Mouse (Mus musculus) forebrain, postnatal 0 days (tissue): ENCODE data around the gene Olfr503. TPM values are rescaled to one million over a fixed set of nuclear protein-coding genes. Genes with fewer than 3 reads are reported as not detected.
"Not testable (repeated sequence)": the region's sequence is repeated elsewhere in the genome, so short reads cannot be mapped to it uniquely, and the experiment has no call there.

ENCODE experiments used
- ATAC-seq: fragments of 200-750 bp; cut with Nextera tagmentation; 2 replicates; pipeline ENCODE4 v1.8.0; 2017; ENCODE audit warnings: mild to moderate bottlenecking, moderate library complexity
- DNase-seq: peaks from one replicate; pipeline ENCODE4 v3.0.0-alpha.2; 2015
- H3K27ac ChIP-seq: fragments of 300-500 bp; sonication (generic); 2 replicates; pipeline ENCODE4 v1.5.1; 2014; ENCODE audit warnings: low read depth, mild to moderate bottlenecking, antibody characterized with exemption, low read length, moderate library complexity, mixed read lengths
- H3K27me3 ChIP-seq: fragments of 300-500 bp; sonication (generic); 2 replicates; pipeline ENCODE4 v1.6.1; 2014; ENCODE audit warnings: mild to moderate bottlenecking, low read length, mixed read lengths; ENCODE audit not compliant: insufficient read depth
- H3K36me3 ChIP-seq: fragments of 300-500 bp; sonication (generic); 2 replicates; pipeline ENCODE4 v1.6.1; 2014; ENCODE audit warnings: mild to moderate bottlenecking, moderate library complexity; ENCODE audit not compliant: insufficient read depth
- H3K4me1 ChIP-seq: fragments of 300-500 bp; sonication (generic); 2 replicates; pipeline ENCODE4 v1.6.1; 2014; ENCODE audit warnings: antibody characterized with exemption; ENCODE audit not compliant: insufficient read depth
- H3K4me2 ChIP-seq: fragments of 300-500 bp; sonication (generic); 2 replicates; pipeline ENCODE4 v1.6.1; 2014; ENCODE audit warnings: low read depth, mild to moderate bottlenecking, moderate library complexity
- H3K4me3 ChIP-seq: fragments of 300-500 bp; sonication (generic); 2 replicates; pipeline ENCODE4 v1.5.1; 2014; ENCODE audit warnings: low read depth, low read length, mixed read lengths
- H3K9ac ChIP-seq: fragments of 300-500 bp; sonication (generic); 2 replicates; pipeline ENCODE4 v1.6.1; 2014; ENCODE audit warnings: mild to moderate bottlenecking
- H3K9me3 ChIP-seq: fragments of 300-500 bp; sonication (generic); 2 replicates; pipeline ENCODE4 v1.6.1; 2016; ENCODE audit warnings: low read length
- CTCF ChIP-seq: sonication (generic); IDR thresholded peaks from 2 replicates; pipeline ENCODE4 v1.5.1; 2016; ENCODE audit warnings: antibody characterized with exemption, control low read depth, low read depth
- WGBS: fragments of 180-500 bp; shearing (Covaris S2); extraction: QIAGEN DNeasy Blood & Tissue Kit; methylation state at CpG from one replicate; pipeline ENCODE4 v1.1.7; 2014; 5-methylcytosine and 5-hydroxymethylcytosine counted together
- polyA plus RNA-seq: library from polyadenylated mRNA; unstranded; fragments of >200 nt; fragmentation: Nextera tagmentation; extraction: Ambion mirVana; gene quantifications from 2 replicates; pipeline ENCODE4 v1.2.1, GENCODE M21; 2015
- total RNA-seq: library from RNA; depleted of rRNA; stranded (reverse); fragments of >200 nt; gene quantifications from 2 replicates; pipeline ENCODE4 v1.2.3, GENCODE M21; 2014; rRNA removed

The Olfr503 gene
- total RNA-seq (not detected in 2 replicates), polyA plus RNA-seq (not detected in 2 replicates)

- H3K4me1 ChIP-seq, H3K27ac ChIP-seq, H3K9me3 ChIP-seq, ATAC-seq, DNase-seq, H3K9ac ChIP-seq, H3K4me2 ChIP-seq, H3K36me3 ChIP-seq, H3K27me3 ChIP-seq, H3K4me3 ChIP-seq: not testable (repeated sequence)
- WGBS, result 52% methylated on average over 1 of the region's 1 CpGs
These were observed at the start of gene Olfr503 for GRCm38 (mm10) chr7:108544227-108544626. TSS of gene Olfr503 (plus strand) at chr7:108544527.

- no peak for TF ChIP-seq CTCF
- Histone ChIP-seq H3K27me3 (no peaks in the 10 kb centered on the region), H3K4me3 (no peak within 1 kb of the TSS), H3K9me3 (no peaks in the 10 kb centered on the region), H3K9ac (no peak within 1 kb of the TSS), H3K4me2 (no peak within 1 kb of the TSS), H3K4me1 (no peaks in the 10 kb centered on the region), H3K27ac (no peak within 1 kb of the TSS), H3K36me3 (no peaks in the 10 kb centered on the region)
- DNase-seq (no peak), ATAC-seq (no peak)
- WGBS, result 73% methylated on average over 1 of the region's 1 CpGs
These were observed 19.4 kb upstream of the Olfr503 start, which contains the start of gene Olfr502 for GRCm38 (mm10) chr7:108524965-108525364. TSS of gene Olfr502 (minus strand) at chr7:108525065.

GRCm38 (mm10) chr7:108542416-108542815, 1.9 kb upstream of the Olfr503 start:
- Histone ChIP-seq H3K9me3 (no peaks in the 10 kb centered on the region), H3K27me3 (no peaks in the 10 kb centered on the region), H3K4me2 (no peak overlapping the region), H3K4me3 (no peak overlapping the region), H3K9ac (no peak overlapping the region), H3K27ac (no peak overlapping the region), H3K36me3 (no peaks in the 10 kb centered on the region), H3K4me1 (no peaks in the 10 kb centered on the region)
- WGBS, result 90% methylated on average over 13 of the region's 13 CpGs
- DNase-seq (no peak), ATAC-seq (no peak)
- no peak for TF ChIP-seq CTCF

GRCm38 (mm10) chr7:108565693-108566092, 21.4 kb downstream of the Olfr503 start, which contains the start of gene Olfr504:
TSS of gene Olfr504 (minus strand) at chr7:108565793.
- ATAC-seq, result no peak
- Histone ChIP-seq H3K36me3 (no peaks in the 10 kb centered on the region), H3K4me1 (no peaks in the 10 kb centered on the region), H3K9me3 (no peaks in the 10 kb centered on the region), H3K27ac (no peak within 1 kb of the TSS), H3K4me2 (no peak within 1 kb of the TSS), H3K9ac (no peak within 1 kb of the TSS), H3K27me3 (no peaks in the 10 kb centered on the region), H3K4me3 (no peak within 1 kb of the TSS)
- WGBS, result 95% methylated on average over 1 of the region's 1 CpGs
- DNase-seq, result no peak
- TF ChIP-seq CTCF, result no peak

- H3K27ac ChIP-seq, result no peak overlapping the region
- H3K9me3 ChIP-seq, result no peaks in the 10 kb centered on the region
- DNase-seq, result no peak
- H3K4me1 ChIP-seq, result no peaks in the 10 kb centered on the region
- H3K36me3 ChIP-seq, result no peaks in the 10 kb centered on the region
- no peaks in the 10 kb centered on the region for H3K27me3 ChIP-seq
- no peak for TF ChIP-seq CTCF
- H3K9ac ChIP-seq, result no peak overlapping the region
- ATAC-seq, result no peak
- H3K4me2 ChIP-seq, result no peak overlapping the region
- no peak overlapping the region for H3K4me3 ChIP-seq
- WGBS, result 93% methylated on average over 1 of the region's 1 CpGs
These were observed 45.5 kb downstream of the Olfr503 start for GRCm38 (mm10) chr7:108589797-108590196.

Other genes starting within 250 kb of the Olfr503 start
- not detected in 2 replicates for gene Olfr491, start 231.1 kb upstream of the Olfr503 start, total RNA-seq
- not detected in 2 replicates for gene Olfr491, start 231.1 kb upstream of the Olfr503 start, polyA plus RNA-seq
- not detected in 2 replicates for gene Olfr492, start 220.9 kb upstream of the Olfr503 start, total RNA-seq
- gene Olfr492, start 220.9 kb upstream of the Olfr503 start, polyA plus RNA-seq, result not detected in 2 replicates
- gene Olfr493, start 197.5 kb upstream of the Olfr503 start, total RNA-seq, result not detected in 2 replicates
- gene Olfr493, start 197.5 kb upstream of the Olfr503 start, polyA plus RNA-seq, result not detected in 2 replicates
- not detected in 2 replicates for gene Olfr494, start 179.2 kb upstream of the Olfr503 start, total RNA-seq
- not detected in 2 replicates for gene Olfr494, start 179.2 kb upstream of the Olfr503 start, polyA plus RNA-seq
- gene Olfr495, start 151.4 kb upstream of the Olfr503 start, total RNA-seq, result not detected in 2 replicates
- gene Olfr495, start 151.4 kb upstream of the Olfr503 start, polyA plus RNA-seq, result not detected in 2 replicates
- not detected in 2 replicates for gene Olfr497, start 124.1 kb upstream of the Olfr503 start, total RNA-seq
- gene Olfr497, start 124.1 kb upstream of the Olfr503 start, polyA plus RNA-seq, result not detected in 2 replicates
- not detected in 2 replicates for gene Olfr498, start 79.2 kb upstream of the Olfr503 start, total RNA-seq
- gene Olfr498, start 79.2 kb upstream of the Olfr503 start, polyA plus RNA-seq, result not detected in 2 replicates
- not detected in 2 replicates for gene Olfr502, start 19.5 kb upstream of the Olfr503 start, total RNA-seq
- not detected in 2 replicates for gene Olfr502, start 19.5 kb upstream of the Olfr503 start, polyA plus RNA-seq
- not detected in 2 replicates for gene Olfr504, start 21.3 kb downstream of the Olfr503 start, total RNA-seq
- gene Olfr504, start 21.3 kb downstream of the Olfr503 start, polyA plus RNA-seq, result not detected in 2 replicates
- gene Olfr506, start 66.3 kb downstream of the Olfr503 start, total RNA-seq, result not detected in 2 replicates
- gene Olfr506, start 66.3 kb downstream of the Olfr503 start, polyA plus RNA-seq, result not detected in 2 replicates
- not detected in 2 replicates for gene Olfr507, start 77.3 kb downstream of the Olfr503 start, total RNA-seq
- gene Olfr507, start 77.3 kb downstream of the Olfr503 start, polyA plus RNA-seq, result not detected in 2 replicates
- not detected in 2 replicates for gene Olfr508, start 85.5 kb downstream of the Olfr503 start, total RNA-seq
- gene Olfr508, start 85.5 kb downstream of the Olfr503 start, polyA plus RNA-seq, result not detected in 2 replicates
- not detected in 2 replicates for gene Olfr509, start 107.4 kb downstream of the Olfr503 start, total RNA-seq
- not detected in 2 replicates for gene Olfr509, start 107.4 kb downstream of the Olfr503 start, polyA plus RNA-seq
- not detected in 2 replicates for gene Olfr510, start 121.9 kb downstream of the Olfr503 start, total RNA-seq
- not detected in 2 replicates for gene Olfr510, start 121.9 kb downstream of the Olfr503 start, polyA plus RNA-seq
- not detected in 2 replicates for gene Olfr512, start 168.8 kb downstream of the Olfr503 start, total RNA-seq
- gene Olfr512, start 168.8 kb downstream of the Olfr503 start, polyA plus RNA-seq, result not detected in 2 replicates
- gene Olfr513, start 206.4 kb downstream of the Olfr503 start, total RNA-seq, result not detected in 2 replicates
- not detected in 2 replicates for gene Olfr513, start 206.4 kb downstream of the Olfr503 start, polyA plus RNA-seq